Mouse (Mus musculus) v-Abl transformed pro-B cells (cell line): ENCODE measurements at regions not wholly inside any gene's neighbourhood (a gene's known extent, or its start where the extent isn't known, plus 50 kb on each side); places are given as distances from the start of the nearest gene placed in this dataset.

ENCODE experiments used
- in situ Hi-C, 2 experiments: fragments of 400-800 bp; cut with MboI; formaldehyde crosslinking; loops; one replicate each; pipeline ENCODE4 v1.15.1; 2025; ENCODE audit not compliant: unreplicated experiment in 2 of 2

DNA sequence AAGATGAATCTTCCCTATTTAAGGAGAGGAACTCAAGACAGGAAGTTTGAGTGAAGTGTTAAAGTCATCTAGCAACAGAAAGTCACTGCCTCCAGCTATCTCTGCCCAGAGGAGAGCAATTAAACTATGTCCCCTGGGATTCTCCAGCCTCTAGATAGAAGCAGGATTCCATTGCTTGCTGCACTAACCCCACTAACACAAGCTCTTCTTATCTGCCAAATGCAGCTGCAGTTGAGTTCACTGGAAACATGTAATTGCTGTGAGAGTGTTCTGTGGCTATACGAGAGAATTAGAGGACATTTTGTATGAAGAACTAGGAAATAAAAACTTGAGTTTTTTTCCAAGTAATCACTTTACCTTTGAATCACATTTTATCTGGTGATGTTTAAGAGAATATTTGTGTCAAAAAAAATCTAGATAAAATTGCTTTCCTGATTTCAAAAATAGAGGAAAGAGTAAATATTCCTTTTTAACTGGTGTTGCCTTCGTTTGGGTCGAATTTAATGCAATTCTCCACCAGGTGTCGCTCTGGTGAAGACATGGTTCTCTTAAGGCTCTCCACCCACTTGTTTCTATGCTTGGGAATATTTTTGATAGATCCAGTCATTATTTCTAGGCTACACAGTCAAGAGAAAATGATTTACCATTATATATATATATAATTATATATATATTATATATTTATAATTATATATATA, 121.1 kb upstream of the Bmp2 start:
- in situ Hi-C loops, result no loop called here

GRCm38 (mm10) chr2:133432141-133432813, 119.7 kb upstream of the Bmp2 start:
- in situ Hi-C loops, result no loop called here

- in situ Hi-C loops, result no loop called here
Observed at GRCm38 (mm10) chr2:133436913-133437843, 114.8 kb upstream of the Bmp2 start.

DNA sequence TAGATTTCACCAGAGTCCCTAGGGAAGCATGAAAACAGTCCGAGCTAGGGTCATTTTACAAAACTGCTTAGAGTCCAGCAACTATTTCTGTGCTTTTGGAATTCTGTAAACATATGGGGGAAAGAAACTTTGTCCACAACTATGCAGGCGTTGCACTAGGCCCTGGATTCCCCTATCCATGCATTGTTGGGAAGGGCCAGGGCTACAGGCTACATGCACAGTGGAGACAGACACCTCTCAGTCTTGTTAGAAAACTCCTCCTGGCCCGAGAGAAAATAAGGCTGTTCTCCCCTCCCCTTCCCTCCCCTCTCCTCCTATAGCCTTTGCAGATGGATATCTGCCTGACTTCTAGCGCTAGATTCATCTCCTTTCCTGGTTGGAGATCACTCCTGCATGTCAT, 113.9 kb upstream of the Bmp2 start:
- in situ Hi-C loops, result no loop called here

- in situ Hi-C loops, result no loop called here
Observed at GRCm38 (mm10) chr2:133443024-133443423, 108.9 kb upstream of the Bmp2 start.

GRCm38 (mm10) chr2:133443490-133443889, 108.5 kb upstream of the Bmp2 start:
- in situ Hi-C loops, result no loop called here

GRCm38 (mm10) chr2:133452947-133453346, 99.0 kb upstream of the Bmp2 start:
- in situ Hi-C loops, result no loop called here

- in situ Hi-C loops, result no loop called here
Observed at GRCm38 (mm10) chr2:133455484-133456170, 96.3 kb upstream of the Bmp2 start.

- in situ Hi-C loops, result no loop called here
Observed at GRCm38 (mm10) chr2:133456785-133457184, 95.2 kb upstream of the Bmp2 start.

DNA sequence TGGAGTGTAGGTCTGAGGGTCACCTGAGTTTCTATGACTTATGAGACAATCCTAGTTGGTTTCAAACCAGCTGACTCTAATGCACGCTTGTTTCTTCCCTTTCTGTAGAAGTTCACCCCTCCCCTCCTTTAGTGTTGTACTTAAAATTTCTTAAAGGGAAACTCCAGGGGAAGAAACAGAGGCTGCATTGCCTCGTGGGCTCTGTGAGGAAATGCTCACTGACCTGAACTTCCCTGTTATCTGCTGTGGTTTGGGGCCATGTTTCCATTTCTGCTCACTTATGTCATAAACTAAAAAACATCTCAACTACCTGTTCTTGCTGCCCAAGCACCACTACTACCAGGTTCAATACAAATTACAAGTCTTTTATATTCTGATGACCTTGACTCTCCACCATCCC, 93.2 kb upstream of the Bmp2 start:
- in situ Hi-C loops, result no loop called here

DNA sequence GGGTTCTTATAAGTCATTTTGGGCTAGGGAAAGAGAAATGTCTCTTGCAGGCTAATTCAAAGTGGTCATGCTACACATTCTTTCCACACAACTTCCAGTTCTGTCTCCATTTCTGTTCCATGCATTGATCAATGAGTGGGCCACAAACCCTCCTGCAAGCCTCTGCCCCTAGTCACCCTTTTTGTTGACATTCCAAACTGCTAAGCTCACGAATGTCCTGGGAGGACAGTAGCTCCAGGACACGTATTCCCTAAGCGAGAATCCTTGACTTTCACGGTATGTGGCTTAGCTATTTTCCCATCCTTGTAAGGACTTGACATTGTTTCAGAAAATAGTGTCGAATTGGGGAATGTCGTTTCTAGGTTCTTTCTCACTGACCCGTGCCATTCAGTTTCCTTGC, 91.1 kb upstream of the Bmp2 start:
- in situ Hi-C loops, result no loop called here

GRCm38 (mm10) chr2:133462378-133462777, 89.6 kb upstream of the Bmp2 start:
- in situ Hi-C loops, result no loop called here

DNA sequence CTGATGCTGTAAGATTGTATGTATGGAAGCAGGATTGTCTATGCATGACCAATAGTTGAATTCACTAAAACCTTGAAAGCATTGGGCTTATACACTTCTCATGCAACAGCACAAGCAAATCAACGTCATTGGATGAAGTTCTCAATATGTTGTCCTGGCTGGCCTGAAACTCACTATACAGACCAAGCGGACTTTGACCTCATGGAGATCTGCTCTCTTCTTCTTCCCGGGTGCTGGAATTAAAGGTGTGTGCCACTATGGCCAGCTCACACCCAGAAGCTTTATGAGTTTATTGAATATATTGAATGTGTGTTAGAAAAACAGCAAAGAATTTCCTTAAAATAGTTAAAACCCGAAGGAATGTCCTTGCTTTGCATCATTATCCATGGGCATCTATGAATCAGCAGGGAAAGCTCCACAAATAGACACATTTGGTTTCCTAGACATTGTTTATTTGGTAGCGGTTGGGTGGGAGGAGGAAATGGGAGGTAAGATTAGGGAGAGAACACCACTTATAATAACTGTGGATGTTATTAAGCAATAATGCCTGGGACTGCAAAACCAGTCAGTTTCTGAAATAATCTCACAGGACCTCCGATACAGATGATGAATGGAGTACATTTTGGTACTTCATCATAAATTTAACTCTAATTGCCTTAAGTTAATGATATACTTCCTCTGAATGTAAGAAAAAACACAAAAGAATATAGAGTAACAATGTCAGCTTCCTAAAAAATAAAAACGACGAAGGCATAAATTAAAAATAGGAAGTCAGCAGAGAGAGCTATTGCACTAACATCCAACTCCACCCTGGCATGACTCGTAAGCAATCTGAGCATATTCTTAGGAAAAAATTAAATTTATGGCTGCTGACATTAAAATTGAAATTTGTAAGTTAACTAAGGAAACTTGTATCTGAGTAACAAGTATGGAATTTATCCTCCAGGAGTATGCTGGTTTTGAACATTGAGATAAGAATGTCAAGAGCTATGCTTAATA, 84.5 kb upstream of the Bmp2 start:
- in situ Hi-C loops, result no loop called here

- in situ Hi-C loops, result no loop called here
Observed at GRCm38 (mm10) chr2:133472966-133473744, 78.8 kb upstream of the Bmp2 start.

GRCm38 (mm10) chr2:133474174-133474573, 77.8 kb upstream of the Bmp2 start:
- in situ Hi-C loops, result no loop called here

DNA sequence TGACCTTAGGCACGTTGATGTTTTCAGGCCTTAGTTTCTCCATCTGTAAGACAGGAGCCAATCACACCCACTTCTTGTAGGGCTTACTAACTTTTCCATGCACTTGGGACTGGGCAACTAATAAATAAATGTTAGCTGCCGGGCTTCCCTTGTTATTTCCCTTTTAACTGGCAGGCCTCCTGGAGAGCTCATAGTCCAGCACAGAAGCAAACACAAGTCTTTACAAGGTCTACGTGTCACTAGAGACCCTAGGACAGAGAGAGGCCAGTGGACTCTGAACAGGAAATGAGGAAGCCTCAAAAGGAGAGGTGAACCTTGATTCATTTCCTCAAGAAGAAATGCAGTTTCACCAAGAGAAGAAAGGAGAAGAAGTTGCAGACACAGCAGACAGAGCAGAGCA, 71.1 kb upstream of the Bmp2 start:
- in situ Hi-C loops, result no loop called here

DNA sequence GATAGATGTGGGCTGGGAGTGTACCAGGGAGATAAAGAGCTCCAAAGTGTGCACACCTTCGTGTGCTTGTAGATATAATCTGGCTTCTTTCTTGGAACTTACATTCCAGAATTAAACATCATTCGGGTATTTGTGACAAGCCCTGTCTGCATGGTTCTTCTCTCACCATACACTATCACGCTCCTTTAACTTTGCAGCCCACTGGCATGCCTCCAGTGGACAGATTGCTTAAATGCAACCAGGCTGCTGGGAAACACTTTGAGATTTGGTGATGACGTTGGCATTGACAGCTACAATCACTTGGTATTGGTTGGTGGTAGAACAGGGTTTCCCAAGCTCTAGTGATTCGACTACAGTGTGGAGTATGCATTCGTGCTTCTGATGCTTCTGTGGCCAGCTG, 70.7 kb upstream of the Bmp2 start:
- in situ Hi-C loops, result no loop called here

DNA sequence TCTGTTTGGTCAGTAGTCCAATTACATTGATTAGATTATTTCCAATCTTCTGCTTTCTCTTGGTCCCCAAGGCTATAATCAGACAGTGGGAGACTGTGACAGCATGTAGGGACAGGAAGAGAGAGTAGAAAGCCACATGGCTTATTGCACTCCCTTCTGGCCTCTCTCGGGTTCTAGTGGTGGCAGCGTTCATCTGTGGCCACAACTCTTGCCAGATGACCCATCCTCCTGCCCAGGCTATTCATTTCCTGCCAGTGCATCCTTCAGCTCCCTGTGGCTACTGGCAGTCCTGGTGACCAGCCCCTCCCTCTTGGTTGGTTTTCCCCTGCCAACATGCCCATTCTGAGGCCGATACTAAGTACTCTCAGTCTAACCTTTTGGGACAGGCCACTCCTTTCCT, 70.2 kb upstream of the Bmp2 start:
- in situ Hi-C loops, result no loop called here

DNA sequence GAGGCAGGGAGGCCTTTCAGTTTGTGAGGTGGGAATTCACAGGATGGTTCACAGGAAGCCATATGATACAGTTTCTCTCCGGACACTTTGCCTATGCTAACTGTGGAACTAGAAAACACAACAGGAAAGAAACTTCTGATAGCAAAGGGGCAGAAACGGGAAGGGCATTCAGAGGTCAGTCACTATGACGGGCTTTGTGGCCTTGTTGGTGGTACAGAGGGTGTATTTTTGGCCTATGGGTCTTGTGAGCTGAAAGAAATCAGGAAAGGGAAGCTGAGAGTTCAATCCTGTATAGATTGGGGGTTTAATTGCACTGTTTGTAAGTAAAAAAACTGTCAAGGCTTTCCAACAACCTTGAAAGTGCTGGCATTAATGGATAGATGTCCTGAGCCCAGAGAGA, 56.5 kb upstream of the Bmp2 start:
- in situ Hi-C loops, result no loop called here
